Mouse (Mus musculus): ENCODE results near the gene Rtn4rl1.

DNA sequence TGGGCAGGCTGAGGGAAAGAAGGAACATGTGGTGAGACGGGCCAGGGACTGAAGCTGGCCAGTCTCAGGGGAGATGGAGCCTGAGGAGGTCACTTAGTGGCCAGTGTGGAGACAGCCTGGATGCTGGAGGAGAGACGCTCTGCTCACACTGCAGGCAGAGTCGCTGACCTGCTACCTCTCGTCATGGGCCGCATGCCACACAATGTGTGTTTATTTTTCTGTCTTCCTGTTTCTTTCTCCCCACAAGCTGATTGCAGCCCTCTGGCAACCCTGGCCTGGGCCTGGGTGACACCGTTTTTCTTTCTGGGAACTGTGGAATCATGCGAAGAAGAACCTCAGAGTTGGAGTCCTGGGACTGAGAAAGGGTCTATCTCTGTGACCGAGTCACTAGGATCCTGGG lies 8.1 kb downstream of the Rtn4rl1 start:
- TF ChIP-seq CEBPB (IDR thresholded peaks at IDR 0.05; ENCODE audit: low read depth), result no peak
- no peak for TF ChIP-seq CTCF (IDR thresholded peaks at IDR 0.05; ENCODE audit: control insufficient read depth, insufficient read depth, insufficient read length)
- no peak for TF ChIP-seq MYOD1 (IDR thresholded peaks at IDR 0.05; ENCODE audit: control insufficient read depth, insufficient read length, low read depth)
- TF ChIP-seq MAX (IDR thresholded peaks at IDR 0.05), result no peak
- no peak for TF ChIP-seq MYOG (IDR thresholded peaks at IDR 0.05; ENCODE audit: control insufficient read depth, extremely low read depth, insufficient read length)
- TF ChIP-seq USF1 (IDR thresholded peaks at IDR 0.05; ENCODE audit: low read depth), result no peak

All from C2C12 (cell line).